Mouse (Mus musculus) v-Abl transformed pro-B cells (cell line): ENCODE measurements around the gene Tmem204.

Source experiments
- in situ Hi-C, 2 experiments: fragments of 400-800 bp; cut with MboI; formaldehyde crosslinking; loops; one replicate each; pipeline ENCODE4 v1.15.1; 2025; ENCODE audit not compliant: unreplicated experiment in 2 of 2

Tmem204 gene

DNA sequence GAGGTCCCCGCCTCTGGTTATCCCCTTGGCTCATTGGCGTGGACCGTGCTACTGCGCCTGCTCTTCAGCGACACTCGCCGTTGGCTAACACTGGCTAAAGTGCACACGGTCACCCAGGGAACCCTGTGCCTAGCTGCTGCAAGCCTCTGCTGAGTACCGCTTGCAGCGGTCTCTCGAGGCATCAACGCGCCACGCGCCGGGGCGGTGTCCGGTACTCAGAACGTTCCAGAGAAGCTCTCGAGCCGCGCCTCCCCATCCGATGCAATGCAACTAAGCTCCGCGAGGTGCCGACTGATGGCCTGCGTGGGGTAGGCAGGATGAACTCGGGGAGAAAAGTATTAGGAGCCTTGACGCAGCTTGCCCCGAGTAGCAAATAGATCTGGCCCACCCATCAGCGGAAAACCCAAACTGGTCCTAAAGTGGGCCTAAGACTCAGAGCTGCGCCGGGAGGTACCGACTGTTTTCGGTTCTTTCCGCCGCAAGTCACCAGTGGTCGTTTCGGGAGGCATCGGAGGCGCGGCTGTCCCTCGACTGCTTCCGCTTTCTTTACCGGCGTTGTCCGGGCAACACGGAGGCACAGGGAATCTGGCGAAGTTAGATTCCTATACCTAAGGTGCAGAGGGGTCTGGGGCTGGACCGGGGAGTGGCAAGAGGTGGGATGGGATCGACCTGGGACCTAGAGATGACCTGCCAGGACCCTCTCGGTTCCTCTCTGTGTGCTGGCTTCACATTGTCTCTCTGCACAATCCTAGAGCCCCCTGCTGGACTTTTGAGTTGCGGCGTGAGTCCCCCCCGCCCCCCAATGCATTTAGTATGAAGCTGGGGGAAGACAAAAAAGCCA is 66.9 kb downstream of the Tmem204 start:
- in situ Hi-C loops: loop anchor here (5.0 kb wide), 1 partner anchor 79 kb away; the partner anchor contains the start of gene Mapk8ip3 (in 2 of the 2)

DNA sequence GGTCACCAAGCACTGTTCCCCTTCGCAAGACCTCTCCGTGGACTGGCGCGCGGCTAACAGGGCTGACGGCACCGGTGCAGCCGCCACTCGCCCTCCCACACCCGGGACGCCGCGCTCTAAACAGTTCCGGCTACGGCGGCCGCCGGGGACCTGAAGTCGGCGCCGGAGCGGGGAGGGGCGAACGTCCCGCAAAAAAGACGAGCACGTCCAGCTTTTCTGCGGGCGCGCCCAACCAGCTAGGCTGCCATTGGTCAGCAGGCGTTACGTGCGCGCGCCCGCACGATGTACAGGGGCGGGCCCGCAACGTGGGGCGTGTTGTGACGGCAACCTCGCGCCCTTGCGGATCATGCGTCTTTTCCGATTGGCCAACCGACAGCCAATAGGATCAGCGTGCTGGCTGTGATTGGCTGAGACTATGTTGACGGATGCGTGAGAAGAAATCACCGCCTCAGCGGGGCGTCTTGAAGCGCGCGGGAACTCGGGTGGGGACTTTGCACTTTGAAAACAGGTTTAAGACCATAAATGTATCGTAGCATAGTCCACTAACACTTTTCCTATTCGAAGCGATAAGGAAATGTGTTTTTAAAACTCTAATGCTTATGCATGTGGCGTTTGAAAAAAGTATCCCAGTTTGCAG is 67.6 kb downstream of the Tmem204 start, which contains the start of the genes Cramp1l and Ift140:
TSS of gene Cramp1l (minus strand) at position 134 of the 637 bp plus-strand sequence.
TSS of gene Ift140 (plus strand) at position 431 of the 637 bp plus-strand sequence.
- in situ Hi-C loops: loop anchor here (5.0 kb wide), 1 partner anchor 78 kb away; the partner anchor contains the start of gene Mapk8ip3 (in 2 of the 2)

DNA sequence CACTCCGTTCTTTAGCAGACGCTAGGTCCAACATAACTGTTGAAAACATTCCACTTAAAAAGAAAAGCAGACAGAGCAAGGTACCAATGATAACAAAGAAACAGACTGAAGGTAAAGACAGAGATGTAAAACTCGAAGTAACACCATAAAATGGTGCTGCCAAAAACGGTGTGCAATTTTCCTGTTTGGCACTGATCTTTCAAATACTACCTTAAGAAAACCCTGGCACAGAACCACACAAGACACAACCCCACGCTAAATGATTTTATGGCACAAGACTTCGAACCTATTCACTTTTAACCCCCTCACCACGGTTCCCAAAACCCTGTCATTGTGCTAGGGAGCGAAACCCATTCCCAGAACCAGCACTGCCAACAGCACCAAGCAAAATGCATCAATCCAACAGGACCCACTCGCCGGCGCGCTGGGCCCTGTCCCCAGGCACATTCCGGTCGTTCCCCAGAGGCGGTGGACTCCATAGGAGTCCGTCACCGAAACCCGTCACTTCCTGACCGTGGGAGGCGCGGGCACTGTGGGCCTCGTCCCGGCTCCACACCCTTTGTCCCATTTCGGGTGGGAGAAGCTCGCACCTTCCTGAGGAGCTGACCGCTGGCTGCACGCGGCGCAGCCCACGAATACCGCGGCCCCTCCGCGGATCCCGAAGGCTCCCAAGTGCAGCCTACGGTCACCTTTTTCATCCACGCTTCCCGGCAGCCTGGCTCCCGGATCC is 68.4 kb downstream of the Tmem204 start:
- in situ Hi-C loops: loop anchor here (5.0 kb wide), 1 partner anchor 78 kb away; the partner anchor contains the start of gene Mapk8ip3 (in 2 of the 2)

DNA sequence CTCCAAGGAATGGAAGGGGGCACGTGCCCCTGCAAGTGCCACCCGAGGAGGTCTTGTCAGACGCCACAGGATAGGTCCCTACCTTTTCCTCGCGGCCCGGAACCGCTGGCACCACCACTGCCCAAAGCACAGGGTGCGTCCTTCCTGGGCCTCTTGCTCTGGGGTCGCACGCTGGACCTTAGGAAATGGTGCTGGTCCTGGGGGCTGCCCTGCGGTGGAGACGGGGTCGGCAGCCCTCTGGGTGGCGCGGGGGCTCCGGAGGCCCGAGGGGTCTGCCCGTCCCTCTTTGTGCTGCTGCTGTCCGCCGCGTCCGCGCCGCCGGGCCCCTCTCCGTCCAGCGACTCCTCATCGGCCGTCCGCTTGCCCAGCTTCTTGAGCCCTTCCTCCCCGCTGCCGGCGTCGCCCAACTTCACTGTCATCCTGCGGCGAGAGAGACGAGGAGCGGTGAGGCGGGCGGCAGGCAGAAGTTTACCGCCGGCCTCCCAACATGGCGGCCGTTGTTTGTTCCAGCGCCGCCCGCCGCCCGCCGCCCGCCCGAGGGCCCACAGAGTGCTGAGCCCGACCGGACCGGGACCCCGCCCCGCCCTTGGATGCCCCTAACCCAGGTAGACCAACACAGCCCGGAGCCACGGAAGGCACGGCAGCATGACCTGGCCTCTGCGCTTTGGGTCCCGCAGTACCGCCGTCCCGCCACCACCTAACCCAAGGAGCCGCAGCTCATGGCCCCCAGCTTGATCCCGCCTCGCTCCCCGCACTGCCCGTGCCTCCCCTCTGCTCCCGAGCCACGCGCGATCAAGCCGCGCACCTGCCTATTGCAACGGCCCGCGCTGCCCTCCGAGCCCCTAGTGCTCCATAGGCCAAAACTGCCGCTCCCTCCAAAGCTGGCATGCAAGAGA is 69.5 kb downstream of the Tmem204 start:
- in situ Hi-C loops: no loop called here
